Mouse (Mus musculus) erythroblast, embryonic 14.5 days (primary cell): ENCODE measurements around the gene Gm38392.

ENCODE experiments used
- GATA1 ChIP-seq: IDR thresholded peaks from 2 replicates; pipeline ENCODE4 v1.6.1; 2012; ENCODE audit warnings: low read length, inconsistent platforms, mixed read lengths
- TAL1 ChIP-seq: IDR thresholded peaks from 3 replicates; pipeline ENCODE4 v1.6.1; 2012; ENCODE audit warnings: low read length, inconsistent platforms, mixed read lengths

DNA sequence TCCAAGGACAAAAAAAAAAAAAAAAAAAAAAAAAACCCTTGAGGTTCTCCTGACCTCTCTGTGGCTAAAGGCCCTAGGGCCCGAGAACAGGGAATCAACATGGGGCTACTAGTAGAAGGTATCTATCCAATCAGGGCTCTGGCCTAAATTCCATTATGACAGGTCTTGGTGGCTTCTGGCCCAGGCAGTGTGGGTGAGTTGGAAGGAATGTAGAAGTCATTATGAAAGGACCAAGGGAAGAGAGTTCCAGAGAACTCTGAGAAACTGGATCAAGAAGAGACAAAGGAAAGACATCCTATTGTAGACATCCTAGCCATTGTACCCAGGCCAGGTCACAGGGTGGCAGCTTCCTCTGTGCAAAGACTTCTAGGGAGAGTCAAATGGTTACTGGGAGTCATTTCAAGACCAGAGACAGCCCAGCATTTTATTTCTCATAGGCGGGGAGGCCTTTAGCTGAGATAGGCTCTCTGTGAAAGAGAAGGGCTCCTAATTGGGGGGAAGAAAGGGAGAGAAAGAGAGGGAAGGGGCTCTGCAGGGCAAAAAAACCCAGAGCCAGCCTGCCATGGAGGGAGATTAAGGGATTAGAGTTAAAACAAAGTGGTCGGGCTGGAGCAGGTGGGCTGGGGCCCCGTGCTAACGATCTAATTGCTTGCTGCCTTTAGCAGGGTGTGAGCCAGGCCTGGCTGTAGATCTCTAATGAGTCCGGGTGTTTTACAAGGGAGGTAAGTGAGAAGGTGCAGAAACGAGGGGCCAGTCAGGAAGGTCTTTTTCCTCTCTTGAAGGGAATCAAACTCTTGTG is 54.0 kb downstream of the Gm38392 start:
- TF ChIP-seq GATA1 (no peak), TAL1 (no peak)
